Mouse (Mus musculus) G1E (cell line): Measurements from ENCODE around the gene Gne. TPM values are rescaled to one million over a fixed set of nuclear protein-coding genes. Genes with fewer than 3 reads are reported as not detected.

Experiments used
- ATAC-seq: 2 replicates; pipeline ENCODE4 v1.8.0; 2016; ENCODE audit warnings: mild to moderate bottlenecking; ENCODE audit not compliant: insufficient number of reproducible peaks, poor library complexity, low FRiP score, severe bottlenecking; ENCODE audit errors: extremely low read depth
- DNase-seq: peaks from one replicate; pipeline ENCODE4 v3.0.0; 2012; ENCODE audit warnings: low spot score
- H3K27me3 ChIP-seq: 2 replicates; pipeline ENCODE4 v1.6.1; 2012; ENCODE audit warnings: mild to moderate bottlenecking, low read length, inconsistent platforms; ENCODE audit not compliant: insufficient read depth
- H3K36me3 ChIP-seq: replicated peaks from 2 replicates; pipeline ENCODE3; 2012; ENCODE audit warnings: mild to moderate bottlenecking, inconsistent platforms
- H3K4me1 ChIP-seq: 2 replicates; pipeline ENCODE4 v1.6.1; 2012; ENCODE audit warnings: low read depth, low read length, inconsistent platforms, mixed read lengths; ENCODE audit not compliant: insufficient read depth
- H3K4me3 ChIP-seq: 2 replicates; pipeline ENCODE4 v1.5.1; 2012; ENCODE audit warnings: low read depth, mild to moderate bottlenecking, inconsistent platforms, low read length, moderate library complexity, mixed read lengths
- H3K9me3 ChIP-seq: replicated peaks from 2 replicates; pipeline ENCODE4 v1.6.1; 2012; ENCODE audit warnings: inconsistent platforms
- CTCF ChIP-seq: IDR thresholded peaks from 2 replicates; pipeline ENCODE4 v1.5.1; 2012; ENCODE audit warnings: low read depth, low read length, inconsistent platforms, mixed read lengths
- GATA1 ChIP-seq: IDR thresholded peaks from 2 replicates; pipeline ENCODE4 v1.6.1; 2012; ENCODE audit warnings: borderline replicate concordance, low read length, inconsistent platforms, mixed read lengths
- GATA2 ChIP-seq: IDR thresholded peaks from 2 replicates; pipeline ENCODE4 v1.6.1; 2012; ENCODE audit warnings: low read depth, low read length, inconsistent platforms, borderline replicate concordance
- POLR2AphosphoS5 ChIP-seq: IDR thresholded peaks from 2 replicates; pipeline ENCODE4 v1.6.1; 2012; ENCODE audit warnings: low read depth, low read length, inconsistent platforms; ENCODE audit not compliant: insufficient replicate concordance
- TAL1 ChIP-seq: conservative IDR thresholded peaks from 2 replicates; pipeline ENCODE4 v1.6.1; 2012; ENCODE audit warnings: low read depth, low read length, inconsistent platforms, mixed read lengths
- polyA plus RNA-seq: library from polyadenylated mRNA; stranded (reverse); fragments of >175 nt; gene quantifications from 2 replicates; pipeline ENCODE4 v1.2.3, GENCODE M21; 2012
- total RNA-seq, 2 experiments: library from RNA; stranded (forward) in 1 of 2; stranded (reverse) in 1 of 2; fragments of 200-1000 nt in 1 of 2; fragments of >200 nt in 1 of 2; fragmentation: Nextera tagmentation in 1 of 2; gene quantifications; 2 replicates each; pipeline ENCODE4 v1.2.3; 2014 to 2017

Gne gene
- total and polyA plus RNA-seq, 3 experiments: 18.1 to 41.5 (median 35.3) TPM

DNA sequence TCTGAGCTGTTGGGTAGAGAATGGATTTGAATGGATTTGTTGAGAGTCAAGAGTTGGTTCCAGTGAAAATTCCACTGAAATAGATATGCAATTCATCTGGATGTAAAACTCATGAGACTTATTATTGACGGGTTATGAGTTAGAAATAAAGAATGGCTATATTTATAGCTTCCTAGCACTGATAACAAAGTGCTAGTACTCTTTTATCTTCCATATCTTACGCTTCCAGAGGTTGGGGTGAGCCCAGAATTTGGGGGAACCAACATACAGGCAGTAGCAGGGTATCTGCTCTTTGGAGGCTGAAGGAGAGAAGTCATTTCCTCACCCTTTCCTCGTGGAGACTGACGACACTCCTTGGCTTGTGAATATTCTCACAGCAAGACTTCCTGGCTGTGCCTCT, 9.6 kb downstream of the Gne start:
- no peaks in the 10 kb centered on the region for H3K9me3 ChIP-seq
- H3K27me3 ChIP-seq: peaks cover 11% of the 10 kb centered on the region; the same call in 1 of the 2 replicates
- ATAC-seq: no peak
- DNase-seq: no peak
- peaks cover 8% of the 10 kb centered on the region for H3K36me3 ChIP-seq
- TF ChIP-seq CTCF (no peak), POLR2AphosphoS5 (no peak), GATA2 (no peak), GATA1 (no peak), TAL1 (no peak)
- no peak overlapping the region for H3K4me3 ChIP-seq
- peaks cover 28% of the 10 kb centered on the region for H3K4me1 ChIP-seq

DNA sequence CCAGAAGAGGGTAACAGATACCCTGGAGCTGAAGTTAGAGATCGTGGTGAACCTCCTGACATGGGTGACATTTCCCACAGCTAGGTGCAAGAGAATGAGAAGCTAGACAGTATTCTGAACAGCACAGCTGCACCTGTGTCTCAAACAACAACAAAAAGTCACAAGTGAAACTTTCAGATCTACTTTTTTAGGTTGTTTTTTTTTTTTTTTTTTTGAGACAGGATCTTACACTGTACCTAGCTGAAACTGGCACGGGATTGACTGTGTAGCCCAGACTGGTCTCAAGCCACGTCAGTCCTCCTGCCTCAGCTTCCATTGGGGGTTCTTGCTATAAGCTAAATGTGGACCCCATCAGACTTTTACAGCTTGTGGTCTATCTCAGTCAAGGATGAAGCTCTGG, 10.2 kb downstream of the Gne start:
- Histone ChIP-seq H3K4me3 (no peak overlapping the region), H3K9me3 (no peaks in the 10 kb centered on the region), H3K4me1 (peaks cover 31% of the 10 kb centered on the region), H3K27me3 (peaks cover 9% of the 10 kb centered on the region; the same call in 1 of the 2 replicates), H3K36me3 (peaks cover 10% of the 10 kb centered on the region)
- DNase-seq: no peak
- ATAC-seq: no peak
- TF ChIP-seq GATA2 (no peak), POLR2AphosphoS5 (no peak), CTCF (no peak), TAL1 (no peak), GATA1 (no peak)

DNA sequence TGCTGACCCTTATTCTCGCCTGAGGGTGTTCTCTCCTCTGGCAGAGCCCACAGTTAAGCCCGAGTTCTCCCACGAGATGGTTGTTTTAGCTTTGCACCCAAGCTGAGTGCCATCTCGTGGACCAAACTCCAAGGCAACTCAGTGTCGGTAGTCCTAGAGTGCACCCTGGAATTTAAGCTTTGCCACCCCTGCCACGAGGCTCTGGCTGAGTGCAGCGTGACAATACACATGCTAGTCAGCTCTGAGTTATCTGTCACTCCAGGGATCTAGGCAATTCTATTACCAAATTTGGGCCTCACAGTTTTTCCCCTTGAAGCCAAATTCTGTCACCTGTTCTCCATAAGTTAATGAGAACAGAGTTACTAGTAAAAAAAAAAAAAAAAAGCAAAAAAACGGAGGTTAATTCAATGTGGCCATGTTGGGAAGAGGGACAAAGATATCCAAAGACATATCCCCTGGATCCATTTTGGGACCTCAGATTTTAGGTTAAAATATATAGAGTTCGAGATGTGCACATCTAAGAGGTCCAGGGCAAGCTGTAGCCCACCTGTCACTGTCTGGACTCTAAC, 11.0 kb downstream of the Gne start:
- Histone ChIP-seq H3K27me3 (peaks cover 4% of the 10 kb centered on the region; the same call in 1 of the 2 replicates), H3K4me3 (peak overlapping the region; percentile 99), H3K9me3 (no peaks in the 10 kb centered on the region), H3K4me1 (peaks cover 38% of the 10 kb centered on the region), H3K36me3 (peaks cover 15% of the 10 kb centered on the region)
- DNase-seq (no peak), ATAC-seq (peak; percentile 47)
- no peak for TF ChIP-seq GATA1
- no peak for TF ChIP-seq TAL1

DNA sequence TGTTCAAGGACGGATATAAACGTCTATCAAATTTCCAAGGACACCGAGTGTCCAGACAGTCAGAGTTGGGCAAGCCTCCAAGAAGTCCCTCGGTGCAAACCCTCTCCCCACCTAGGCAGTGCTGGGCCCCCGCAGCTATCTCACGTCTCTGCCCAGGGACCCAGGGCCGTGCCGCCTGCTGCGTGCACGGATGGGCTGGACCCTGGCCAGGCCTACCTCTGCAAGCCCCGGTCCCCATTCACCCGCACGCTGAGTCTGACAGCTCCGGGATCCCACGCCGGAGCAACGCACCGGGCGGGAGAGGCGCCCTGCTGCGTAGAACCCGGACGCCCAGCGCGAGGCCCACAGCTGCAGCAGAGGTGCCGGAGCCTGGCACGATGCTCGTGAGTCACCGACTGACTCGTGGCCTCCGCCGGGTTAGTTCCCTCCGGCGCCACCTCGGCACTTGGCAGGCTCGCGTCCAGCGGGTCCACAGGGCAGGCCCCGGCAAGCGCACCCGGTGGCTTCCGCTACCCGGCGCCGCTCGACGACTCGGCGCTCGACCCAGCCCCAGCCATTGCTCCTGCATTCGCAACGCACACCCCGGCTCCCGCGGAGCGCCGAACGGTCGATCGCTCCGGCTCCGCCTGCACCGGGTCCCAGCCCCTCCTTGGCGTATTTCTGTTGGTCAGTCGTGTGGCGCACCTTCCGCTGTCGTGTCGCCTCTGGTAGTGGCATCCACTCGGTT, 11.7 kb downstream of the Gne start:
- Histone ChIP-seq H3K36me3 (peaks cover 22% of the 10 kb centered on the region), H3K9me3 (no peaks in the 10 kb centered on the region), H3K4me3 (peak overlapping the region; percentile 99), H3K4me1 (peaks cover 45% of the 10 kb centered on the region), H3K27me3 (0 out of 2 replicates have a peak, but pooled peaks cover under 1% of the 10 kb centered on the region)
- ATAC-seq: peak; percentile 77
- TF ChIP-seq CTCF (no peak), GATA2 (no peak), TAL1 (no peak), GATA1 (no peak), POLR2AphosphoS5 (no peak)
- peak; percentile 95 for DNase-seq

DNA sequence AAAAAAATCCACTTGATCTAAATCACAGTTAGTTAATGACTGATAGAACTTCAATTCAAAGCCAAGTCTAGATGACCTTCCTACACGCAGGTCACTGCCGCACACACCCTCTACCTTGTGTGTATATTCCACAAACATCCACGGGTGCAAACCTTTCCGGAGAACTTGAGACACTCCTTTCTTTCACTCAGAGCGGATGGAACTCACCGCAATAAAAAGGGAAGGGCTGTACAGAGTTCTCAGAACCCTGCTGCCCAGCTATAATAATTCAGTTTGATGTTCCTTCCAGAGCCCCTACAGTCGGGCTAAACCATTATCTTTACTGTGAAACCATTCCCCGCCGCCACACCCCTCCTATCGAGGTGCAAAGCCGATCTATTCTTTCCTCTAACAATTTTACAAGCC, 12.2 kb downstream of the Gne start:
- Histone ChIP-seq H3K4me1 (peaks cover 47% of the 10 kb centered on the region), H3K9me3 (no peaks in the 10 kb centered on the region), H3K27me3 (no peaks in the 10 kb centered on the region), H3K36me3 (peaks cover 26% of the 10 kb centered on the region), H3K4me3 (peak overlapping the region; percentile 99)
- DNase-seq: peak; percentile 29
- no peak for TF ChIP-seq TAL1
- no peak for TF ChIP-seq POLR2AphosphoS5
- TF ChIP-seq CTCF: no peak
- TF ChIP-seq GATA1: no peak
- no peak for TF ChIP-seq GATA2
- 0 out of 2 replicates have a peak, but pooled peaks have one; percentile 23 for ATAC-seq

DNA sequence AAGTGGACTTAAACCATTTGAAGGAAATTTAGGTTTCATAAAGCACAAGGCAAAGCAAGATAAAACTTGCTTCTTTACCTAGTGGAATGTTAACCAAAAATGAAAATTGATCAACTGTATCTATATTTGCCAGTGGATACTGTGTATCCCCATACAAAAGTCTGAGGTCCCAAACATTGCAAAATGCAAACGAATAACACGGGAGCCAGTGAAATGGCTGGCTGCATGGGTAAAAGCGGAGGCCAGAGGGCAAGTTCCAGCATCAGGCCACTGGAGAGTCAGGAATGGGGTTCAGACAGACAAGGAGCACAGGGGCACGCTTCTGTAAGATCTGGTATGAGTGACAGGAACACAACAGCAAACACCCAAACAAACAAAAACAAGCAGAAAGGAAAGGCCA, 13.3 kb downstream of the Gne start:
- DNase-seq: no peak
- Histone ChIP-seq H3K27me3 (no peaks in the 10 kb centered on the region), H3K36me3 (peaks cover 35% of the 10 kb centered on the region), H3K4me3 (peak overlapping the region; percentile 99; the same call in 1 of the 2 replicates), H3K4me1 (peaks cover 56% of the 10 kb centered on the region), H3K9me3 (no peaks in the 10 kb centered on the region)
- TF ChIP-seq POLR2AphosphoS5 (no peak), GATA2 (no peak), TAL1 (no peak), GATA1 (no peak), CTCF (no peak)
- ATAC-seq: no peak

DNA sequence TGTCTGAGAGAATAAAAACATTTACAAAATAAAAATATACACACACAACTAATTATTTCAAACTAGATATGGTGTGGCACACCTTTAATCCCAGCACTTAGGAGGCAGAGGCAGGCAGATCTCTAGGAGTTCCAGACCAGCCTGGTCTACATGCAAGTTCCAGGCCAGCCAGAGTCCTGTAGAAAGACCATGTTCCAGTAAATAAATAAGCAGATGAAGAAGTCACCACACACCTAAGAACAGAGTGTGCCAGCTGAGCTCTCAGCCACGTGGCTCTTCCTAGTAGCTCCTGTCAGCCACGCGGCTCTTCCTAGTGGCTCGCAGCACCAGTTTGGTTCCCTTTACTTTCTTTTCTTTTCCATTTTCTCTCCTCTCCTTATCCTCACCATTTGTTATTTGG, 14.6 kb downstream of the Gne start:
- TF ChIP-seq GATA2 (no peak), TAL1 (no peak), GATA1 (no peak), CTCF (no peak), POLR2AphosphoS5 (no peak)
- H3K36me3 ChIP-seq: peaks cover 40% of the 10 kb centered on the region
- ATAC-seq: no peak
- H3K4me1 ChIP-seq: peaks cover 62% of the 10 kb centered on the region
- no peak for DNase-seq
- no peaks in the 10 kb centered on the region for H3K27me3 ChIP-seq
- H3K9me3 ChIP-seq: no peaks in the 10 kb centered on the region
- no peak overlapping the region for H3K4me3 ChIP-seq
